26 mouse cellular contexts compared by ENCODE assay signal in the genomic region with DNA sequence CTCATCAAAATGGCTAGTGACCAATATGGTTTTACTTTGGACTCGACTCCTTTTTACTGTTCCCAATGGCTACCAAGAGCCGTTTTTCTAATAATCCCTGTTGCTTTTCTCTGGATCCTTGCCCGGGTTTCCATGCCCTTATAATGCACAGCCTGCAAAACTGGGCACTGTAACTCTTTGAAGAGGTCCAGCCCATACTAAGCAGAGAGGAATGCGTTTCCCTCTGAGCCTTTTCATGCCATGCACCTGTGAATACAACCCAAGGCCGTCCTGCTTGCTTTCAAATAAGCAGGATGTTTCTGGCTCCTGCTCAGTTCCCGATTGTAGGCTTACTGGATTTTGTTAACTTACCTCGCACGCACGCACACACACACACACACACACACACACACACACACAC. TPM values are rescaled to one million over a fixed set of nuclear protein-coding genes. Genes with fewer than 3 reads are reported as not detected.
DNase-seq lines count a peak whose midpoint lies in the region; ATAC-seq and TF ChIP-seq lines count a peak whose summit lies in the region.
"Had no signal": no experiment of that assay in that cellular context is flagged by ENCODE, and none has a peak within 500 bp of the region (broad histone marks: within the 10 kb centered on the region; RNA-seq: fewer than 3 reads in every experiment).

No protein-coding gene starts in this region.

- H3K9me3 ChIP-seq in forebrain, embryonic 16.5 days (ENCODE audit: control insufficient read depth, low read length): no peaks in the 10 kb centered on the region
- H3K9me3 ChIP-seq in forebrain, embryonic 13.5 days (replicated peaks): no peaks in the 10 kb centered on the region
- no peaks in the 10 kb centered on the region for H3K9me3 ChIP-seq in kidney, embryonic 14.5 days (ENCODE audit: control insufficient read depth, low read length)
- H3K9me3 ChIP-seq: embryonic facial prominence, embryonic 10.5 days; embryonic facial prominence, embryonic 13.5 days; forebrain, embryonic 15.5 days; heart, embryonic 15.5 days; hindbrain, embryonic 12.5 days; hindbrain, embryonic 15.5 days had no signal

- no peak overlapping the region for H3K4me3 ChIP-seq in forebrain, embryonic 16.5 days (replicated peaks; ENCODE audit: low read length)
- no peak overlapping the region for H3K4me3 ChIP-seq in forebrain, embryonic 13.5 days
- H3K4me3 ChIP-seq in kidney, embryonic 14.5 days (ENCODE audit: low read length): no peak overlapping the region
- H3K4me3 ChIP-seq: embryonic facial prominence, embryonic 10.5 days; embryonic facial prominence, embryonic 13.5 days; erythroblast, embryonic 14.5 days; forebrain, embryonic 15.5 days; heart, embryonic 15.5 days; hindbrain, embryonic 12.5 days; hindbrain, embryonic 15.5 days had no signal

- peak; percentile 62; the same call in 1 of the 2 replicates for ATAC-seq in forebrain, embryonic 16.5 days
- ATAC-seq in forebrain, embryonic 13.5 days: no peak
- no peak for ATAC-seq in kidney, embryonic 14.5 days (ENCODE audit: low FRiP score, low TSS enrichment)
- ATAC-seq: activated CD4-positive, CD25-positive, alpha-beta regulatory T cell, adult 4 months; CD4-positive, CD25-positive, alpha-beta regulatory T cell, adult 4 months; forebrain, embryonic 15.5 days; intestine, postnatal 0 days had no signal

- no peak overlapping the region for H3K4me2 ChIP-seq in forebrain, embryonic 16.5 days (ENCODE audit: low read length)
- no peak overlapping the region for H3K4me2 ChIP-seq in forebrain, embryonic 13.5 days
- H3K4me2 ChIP-seq in kidney, embryonic 14.5 days (replicated peaks; ENCODE audit: low read depth, low read length): no peak overlapping the region
- H3K4me2 ChIP-seq: embryonic facial prominence, embryonic 13.5 days; forebrain, embryonic 15.5 days; heart, embryonic 11.5 days; heart, embryonic 15.5 days; hindbrain, embryonic 12.5 days; hindbrain, embryonic 15.5 days had no signal

- no peaks in the 10 kb centered on the region for H3K36me3 ChIP-seq in forebrain, embryonic 16.5 days (ENCODE audit: control insufficient read depth, insufficient read depth)
- no peaks in the 10 kb centered on the region for H3K36me3 ChIP-seq in forebrain, embryonic 13.5 days (ENCODE audit: poor library complexity, severe bottlenecking)
- H3K36me3 ChIP-seq in kidney, embryonic 14.5 days (ENCODE audit: control insufficient read depth, insufficient read depth, low read length): no peaks in the 10 kb centered on the region
- H3K36me3 ChIP-seq: embryonic facial prominence, embryonic 13.5 days; forebrain, embryonic 15.5 days; heart, embryonic 15.5 days; hindbrain, embryonic 12.5 days; hindbrain, embryonic 15.5 days had no signal

- H3K4me1 ChIP-seq in forebrain, embryonic 16.5 days (replicated peaks; ENCODE audit: control insufficient read depth, insufficient read depth, low read length): peaks cover 8% of the 10 kb centered on the region; the same call in 1 of the 2 replicates
- peaks cover 22% of the 10 kb centered on the region for H3K4me1 ChIP-seq in forebrain, embryonic 13.5 days
- H3K4me1 ChIP-seq in kidney, embryonic 14.5 days (ENCODE audit: control insufficient read depth, insufficient read depth, low read length): peaks cover 21% of the 10 kb centered on the region

- H3K27ac ChIP-seq in forebrain, embryonic 16.5 days (ENCODE audit: low read length): no peak overlapping the region
- H3K27ac ChIP-seq in forebrain, embryonic 13.5 days: no peak overlapping the region
- H3K27ac ChIP-seq in kidney, embryonic 14.5 days (ENCODE audit: low read depth, low read length): no peak overlapping the region
- H3K27ac ChIP-seq: embryonic facial prominence, embryonic 10.5 days; embryonic facial prominence, embryonic 13.5 days; forebrain, embryonic 15.5 days; heart, embryonic 15.5 days; hindbrain, embryonic 12.5 days; hindbrain, embryonic 15.5 days had no signal

- TF ChIP-seq CTCF in brain, embryonic 14.5 days (IDR thresholded peaks at IDR 0.05; ENCODE audit: borderline replicate concordance, extremely low read depth, insufficient read depth, insufficient read length): no peak

- no peak overlapping the region for H3K9ac ChIP-seq in forebrain, embryonic 16.5 days (replicated peaks; ENCODE audit: low read depth, low read length)
- H3K9ac ChIP-seq in forebrain, embryonic 13.5 days: no peak overlapping the region
- H3K9ac ChIP-seq in kidney, embryonic 14.5 days (ENCODE audit: low read depth, low read length): no peak overlapping the region
- H3K9ac ChIP-seq: embryonic facial prominence, embryonic 13.5 days; forebrain, embryonic 15.5 days; heart, embryonic 15.5 days; hindbrain, embryonic 12.5 days; hindbrain, embryonic 15.5 days had no signal

- no peaks in the 10 kb centered on the region for H3K27me3 ChIP-seq in forebrain, embryonic 16.5 days (replicated peaks; ENCODE audit: control insufficient read depth, insufficient read depth, low read length)
- H3K27me3 ChIP-seq in forebrain, embryonic 13.5 days: no peaks in the 10 kb centered on the region
- H3K27me3 ChIP-seq in kidney, embryonic 14.5 days (ENCODE audit: control insufficient read depth, insufficient read depth, low read length): no peaks in the 10 kb centered on the region
- H3K27me3 ChIP-seq: forebrain, embryonic 15.5 days; heart, embryonic 15.5 days; hindbrain, embryonic 15.5 days had no signal

- TF ChIP-seq POLR2A in brain, embryonic 14.5 days (IDR thresholded peaks at IDR 0.05; ENCODE audit: borderline replicate concordance, extremely low read depth, insufficient read depth, insufficient read length, poor library complexity, severe bottlenecking): no peak

- intact Hi-C loops in left cerebral cortex, postnatal 4 days (cut with DNase I): loop anchor here (10.0 kb wide), 1 partner anchor 116 kb away; no protein-coding TSS in a partner anchor
- intact Hi-C loops in left cerebral cortex, postnatal 25 days (cut with DNase I): no loop called here

- WGBS in forebrain, embryonic 16.5 days: 47% methylated on average over 9 of the region's 9 CpGs
- 77% methylated on average over 9 of the region's 9 CpGs for WGBS in forebrain, embryonic 13.5 days
- WGBS in kidney, embryonic 14.5 days: 83% methylated on average over 9 of the region's 9 CpGs

- DNase-seq in left cerebral cortex, postnatal 4 days: peak; percentile 11
- no peak for DNase-seq in left cerebral cortex, postnatal 25 days (ENCODE audit: low spot score in 2 of 2)
- DNase-seq in brain, embryonic 14.5 days (ENCODE audit: low read depth): peak; percentile 61
- DNase-seq: adrenal gland, adult 8-10 months; adrenal gland, postnatal 25 days; cerebellum, adult 18-20 months; cerebellum, adult 9-10 months; cerebellum, postnatal 25 days; embryo, embryonic 11 days; gastrocnemius, postnatal 10 days; gastrocnemius, postnatal 36 days; heart, postnatal 10 days had no signal

RNA-seq across cellular contexts. Expression of gene Tmem164, which starts 7.3 kb away (rescaled TPM):
- polyA plus RNA-seq in forebrain, embryonic 16.5 days (2015; fragmentation: Nextera tagmentation; extraction: Ambion mirVana): 24.0 and 26.1 TPM in 2 replicates
- polyA plus RNA-seq in forebrain, embryonic 13.5 days (2015; fragmentation: Nextera tagmentation; extraction: Ambion mirVana): 28.0 and 29.8 TPM in 2 replicates
- total RNA-seq in left cerebral cortex, postnatal 4 days (2021): 10 to 100 TPM; 40.4 to 45.7 TPM
- total RNA-seq in left cerebral cortex, postnatal 25 days (2021): 10 to 100 TPM; 30.1 to 30.4 TPM
- 21.6 and 27.7 TPM in 2 replicates for polyA plus RNA-seq in brain, embryonic 14.5 days (2012; rRNA removed)
- polyA plus RNA-seq in kidney, embryonic 14.5 days (2014; fragmentation: Nextera tagmentation; extraction: Ambion mirVana): 18.5 and 34.5 TPM in 2 replicates

Comparison
In these comparisons a context has a peak if more than half of its experiments do, and no peak if none do; other contexts are left out.
1. DNase-seq: peak in left cerebral cortex, postnatal 4 days (single experiment) and brain, embryonic 14.5 days (single experiment); none in left cerebral cortex, postnatal 25 days (0 of 2).